Mouse (Mus musculus) CH12.LX (cell line): ENCODE measurements at regions not wholly inside any gene's neighbourhood (a gene's known extent, or its start where the extent isn't known, plus 50 kb on each side); places are given as distances from the start of the nearest gene placed in this dataset.

Experiments used
- DNase-seq: peaks from one replicate; pipeline ENCODE4 v3.0.0-alpha.2; 2013; ENCODE audit errors: extremely low read depth
- H3K27ac ChIP-seq: 2 replicates; pipeline ENCODE4 v1.5.1; 2012; ENCODE audit warnings: low read depth, mild to moderate bottlenecking, control low read depth, moderate library complexity; ENCODE audit not compliant: insufficient read depth
- H3K27me3 ChIP-seq: replicated peaks from 2 replicates; pipeline ENCODE3; 2012; ENCODE audit warnings: inconsistent platforms
- H3K36me3 ChIP-seq, 2 experiments: replicated peaks in 1 of 2; 2 replicates each; pipeline versions ENCODE3 to v1.6.1; 2012; ENCODE audit warnings: inconsistent platforms in 1 of 2, low read length in 1 of 2, mild to moderate bottlenecking in 1 of 2, mixed read lengths in 1 of 2, moderate library complexity in 1 of 2; ENCODE audit not compliant: control insufficient read depth in 1 of 2, insufficient read depth in 1 of 2
- H3K4me1 ChIP-seq, 2 experiments: 2 replicates each; pipeline ENCODE4 v1.6.1; 2012; ENCODE audit warnings: inconsistent platforms in 1 of 2, moderate library complexity in 1 of 2; ENCODE audit not compliant: insufficient read depth in 2 of 2, control insufficient read depth in 1 of 2
- H3K4me2 ChIP-seq: 2 replicates; pipeline ENCODE4 v1.6.1; 2012; ENCODE audit warnings: low read depth, mild to moderate bottlenecking, control low read depth; ENCODE audit not compliant: poor library complexity, insufficient read depth, severe bottlenecking
- H3K4me3 ChIP-seq, 3 experiments: fragments of 150-350 bp in 1 of 3; sonication (generic) in 1 of 3; replicated peaks in 1 of 3; 2 replicates each; pipeline versions ENCODE3 to v1.5.1; 2011 to 2012; ENCODE audit warnings: low read depth in 2 of 3, low read length in 2 of 3, mild to moderate bottlenecking in 2 of 3, moderate library complexity in 2 of 3, control low read depth in 1 of 3, improper control_type of control experiment in 1 of 3, inconsistent platforms in 1 of 3, mixed read lengths in 1 of 3; ENCODE audit not compliant: poor library complexity in 1 of 3
- H3K79me2 ChIP-seq: replicated peaks from 2 replicates; pipeline ENCODE4 v1.6.1; 2012; ENCODE audit warnings: mild to moderate bottlenecking, moderate library complexity; ENCODE audit not compliant: control insufficient read depth, poor library complexity, insufficient read depth, severe bottlenecking; ENCODE audit errors: extremely low read depth
- H3K9ac ChIP-seq: 2 replicates; pipeline ENCODE4 v1.6.1; 2012; ENCODE audit warnings: low read depth, mild to moderate bottlenecking, control low read depth, moderate library complexity; ENCODE audit not compliant: insufficient read depth
- H3K9me3 ChIP-seq: replicated peaks from 2 replicates; pipeline ENCODE3; 2012; ENCODE audit warnings: low read length, inconsistent platforms, mixed read lengths
- CHD2 ChIP-seq: IDR thresholded peaks from 2 replicates; pipeline ENCODE4 v1.6.1; 2011; ENCODE audit warnings: low read length, improper control_type of control experiment
- E2F4 ChIP-seq: IDR thresholded peaks from 2 replicates; pipeline ENCODE4 v1.6.1; 2011; ENCODE audit warnings: low read depth, low read length, improper control_type of control experiment; ENCODE audit not compliant: insufficient replicate concordance
- ELF1 ChIP-seq: IDR thresholded peaks from 2 replicates; pipeline ENCODE4 v1.6.1; 2014; ENCODE audit warnings: low read depth, mild to moderate bottlenecking, inconsistent platforms, low read length, improper control_type of control experiment
- EP300 ChIP-seq: IDR thresholded peaks from 2 replicates; pipeline ENCODE4 v1.6.1; 2011; ENCODE audit warnings: low read length, improper control_type of control experiment
- GABPA ChIP-seq: IDR thresholded peaks from 2 replicates; pipeline ENCODE4 v1.6.1; 2012; ENCODE audit warnings: low read depth, low read length, improper control_type of control experiment, inconsistent platforms; ENCODE audit not compliant: insufficient replicate concordance
- HCFC1 ChIP-seq: IDR thresholded peaks from 2 replicates; pipeline ENCODE4 v1.6.1; 2012; ENCODE audit warnings: low read depth, mild to moderate bottlenecking, inconsistent platforms, low read length, improper control_type of control experiment
- IRF4 ChIP-seq: IDR thresholded peaks from 2 replicates; pipeline ENCODE4 v1.6.1; 2014; ENCODE audit warnings: low read depth, mild to moderate bottlenecking, inconsistent platforms, low read length, improper control_type of control experiment
- MAX ChIP-seq: IDR thresholded peaks from 2 replicates; pipeline ENCODE4 v1.6.1; 2011; ENCODE audit warnings: low read length, improper control_type of control experiment
- MEF2A ChIP-seq: IDR thresholded peaks from 2 replicates; pipeline ENCODE4 v1.6.1; 2014; ENCODE audit warnings: low read depth, mild to moderate bottlenecking, inconsistent platforms, low read length, improper control_type of control experiment, borderline replicate concordance
- MYC ChIP-seq: IDR thresholded peaks from 2 replicates; pipeline ENCODE4 v1.6.1; 2011; ENCODE audit warnings: low read depth, mild to moderate bottlenecking, improper control_type of control experiment, low read length
- PAX5 ChIP-seq: IDR thresholded peaks from 2 replicates; pipeline ENCODE4 v1.6.1; 2012; ENCODE audit warnings: low read length, inconsistent platforms, mixed read lengths
- POLR2AphosphoS2 ChIP-seq: IDR thresholded peaks from 2 replicates; pipeline ENCODE4 v1.6.1; 2011; ENCODE audit warnings: low read depth, low read length, improper control_type of control experiment
- RAD21 ChIP-seq: IDR thresholded peaks from 2 replicates; pipeline ENCODE4 v1.6.1; 2011; ENCODE audit warnings: low read depth, mild to moderate bottlenecking, low read length, improper control_type of control experiment, moderate library complexity
- SIN3A ChIP-seq: IDR thresholded peaks from 2 replicates; pipeline ENCODE4 v1.6.1; 2012; ENCODE audit warnings: low read length, improper control_type of control experiment, inconsistent platforms
- SMC3 ChIP-seq: IDR thresholded peaks from 2 replicates; pipeline ENCODE4 v1.6.1; 2011; ENCODE audit warnings: low read depth, low read length, improper control_type of control experiment
- TBP ChIP-seq: conservative IDR thresholded peaks from 2 replicates; pipeline ENCODE4 v1.6.1; 2011; ENCODE audit warnings: low read depth, low read length, improper control_type of control experiment
- UBTF ChIP-seq: IDR thresholded peaks from 2 replicates; pipeline ENCODE4 v1.6.1; 2012; ENCODE audit warnings: low read depth, mild to moderate bottlenecking, inconsistent platforms, low read length, improper control_type of control experiment, moderate library complexity
- USF1 ChIP-seq: IDR thresholded peaks from 2 replicates; pipeline ENCODE4 v1.6.1; 2014; ENCODE audit warnings: low read depth, mild to moderate bottlenecking, inconsistent platforms, low read length, improper control_type of control experiment
- USF2 ChIP-seq: conservative IDR thresholded peaks from 2 replicates; pipeline ENCODE4 v1.6.1; 2011; ENCODE audit warnings: low read depth, low read length, improper control_type of control experiment
- ZC3H11A ChIP-seq: IDR thresholded peaks from 2 replicates; pipeline ENCODE4 v1.6.1; 2012; ENCODE audit warnings: low read depth, mild to moderate bottlenecking, inconsistent platforms, low read length, improper control_type of control experiment
- ZKSCAN1 ChIP-seq: IDR thresholded peaks from 2 replicates; pipeline ENCODE4 v1.6.1; 2012; ENCODE audit warnings: low read depth, inconsistent platforms, low read length, improper control_type of control experiment, borderline replicate concordance
- ZMIZ1 ChIP-seq: IDR thresholded peaks from 2 replicates; pipeline ENCODE4 v1.6.1; 2012; ENCODE audit warnings: low read depth, mild to moderate bottlenecking, inconsistent platforms, low read length, improper control_type of control experiment
- ZNF384 ChIP-seq: IDR thresholded peaks from 2 replicates; pipeline ENCODE4 v1.6.1; 2012; ENCODE audit warnings: low read depth, low read length, improper control_type of control experiment, inconsistent platforms
- dilution Hi-C: fragments of 300-500 bp; cut with MboI; formaldehyde crosslinking; loops from 2 replicates; pipeline ENCODE4 v1.14.3; 2020; ENCODE audit warnings: low sequenced_read_pairs; ENCODE audit not compliant: extremely low pct_unique_long_range_greater_than_20kb, extremely low pct_ligation_motif_present
- in situ Hi-C: fragments of 300-500 bp; cut with MboI; formaldehyde crosslinking; loops from 3 replicates; pipeline ENCODE4 v1.14.3; 2019; ENCODE audit warnings: low sequenced_read_pairs, low pct_ligation_motif_present, low pct_unique_long_range_greater_than_20kb, mixed read lengths

DNA sequence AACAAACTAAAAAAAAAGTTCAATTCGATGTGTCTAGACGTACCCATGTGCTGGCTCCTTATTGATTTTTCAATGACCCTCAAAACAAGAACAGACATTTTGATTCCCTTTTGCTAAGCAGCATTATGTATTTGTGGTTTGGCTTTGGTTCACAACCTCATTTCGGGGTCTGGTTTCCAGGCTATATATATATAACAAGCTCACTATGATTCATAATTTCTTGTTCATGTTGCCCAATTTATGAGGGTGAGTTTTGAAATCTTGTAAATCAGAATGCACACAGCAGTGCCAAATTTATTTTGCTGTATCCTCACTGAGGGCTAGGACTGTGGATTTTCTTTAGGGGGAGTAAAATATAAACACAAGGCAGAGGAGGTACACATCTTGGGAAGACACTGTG lies 177.0 kb downstream of the Calcrl start:
- Histone ChIP-seq H3K27ac (no peak overlapping the region), H3K4me2 (no peak overlapping the region), H3K9ac (no peak overlapping the region), H3K4me1 (no peaks in the 10 kb centered on the region), H3K4me3 (no peak overlapping the region), H3K9me3 (no peaks in the 10 kb centered on the region), H3K27me3 (no peaks in the 10 kb centered on the region), H3K36me3 (no peaks in the 10 kb centered on the region), H3K79me2 (no peaks in the 10 kb centered on the region)
- DNase-seq: no peak
- in situ Hi-C loops: no loop called here
- dilution Hi-C loops: no loop called here
- TF ChIP-seq E2F4 (no peak), USF2 (no peak), CHD2 (no peak), SIN3A (no peak), HCFC1 (no peak), TBP (no peak), ZC3H11A (no peak), IRF4 (no peak), ZKSCAN1 (no peak), ZNF384 (no peak), ELF1 (no peak)

DNA sequence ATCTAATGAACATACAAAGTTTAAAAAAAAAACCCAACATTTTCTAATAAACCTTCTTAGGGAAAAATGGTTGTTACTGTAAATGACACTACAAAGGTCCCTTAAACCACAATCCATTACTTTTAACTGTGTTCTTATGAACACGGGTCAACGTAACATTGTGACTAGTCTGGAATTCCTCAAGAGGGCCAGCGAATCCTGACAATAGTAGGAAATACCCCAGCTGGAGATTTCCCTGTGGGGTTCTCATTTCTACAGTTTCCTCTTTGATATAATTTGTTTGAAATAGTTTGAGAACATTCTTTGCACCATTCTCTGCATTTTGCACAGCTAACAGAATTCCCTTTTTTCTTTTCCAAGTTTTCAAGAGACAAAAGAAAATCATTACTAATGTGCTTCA lies 175.3 kb downstream of the Calcrl start:
- no peaks in the 10 kb centered on the region for H3K27me3 ChIP-seq
- no peak overlapping the region for H3K4me3 ChIP-seq
- no peaks in the 10 kb centered on the region for H3K79me2 ChIP-seq
- no peak overlapping the region for H3K4me2 ChIP-seq
- no peaks in the 10 kb centered on the region for H3K36me3 ChIP-seq
- in situ Hi-C loops: no loop called here
- no peak overlapping the region for H3K27ac ChIP-seq
- TF ChIP-seq ZKSCAN1 (no peak), MEF2A (no peak), UBTF (no peak), GABPA (no peak), MAX (no peak), RAD21 (no peak), USF1 (no peak), ZNF384 (no peak), SIN3A (no peak), POLR2AphosphoS2 (no peak), ELF1 (no peak), SMC3 (no peak), E2F4 (no peak), PAX5 (no peak), USF2 (no peak), ZMIZ1 (no peak), MYC (no peak), EP300 (no peak)
- dilution Hi-C loops: no loop called here
- H3K4me1 ChIP-seq: no peaks in the 10 kb centered on the region
- no peak overlapping the region for H3K9ac ChIP-seq
- no peaks in the 10 kb centered on the region for H3K9me3 ChIP-seq
- DNase-seq: no peak
